Mouse (Mus musculus): ENCODE data around the gene Fkbpl. TPM values are rescaled to one million over a fixed set of nuclear protein-coding genes. Genes with fewer than 3 reads are reported as not detected.

Fkbpl gene
- polyA plus RNA-seq, 1 experiment from 2014 or later = 17.1 TPM

- H3K36me3 ChIP-seq = peaks cover 6% of the 10 kb centered on the region; the same call in 1 of the 2 replicates
- H3K27ac ChIP-seq (replicated peaks) = no peak overlapping the region
- no peaks in the 10 kb centered on the region for H3K9me3 ChIP-seq
- H3K9ac ChIP-seq = no peak overlapping the region
- 70% methylated on average over 3 of the region's 3 CpGs for WGBS
- H3K4me2 ChIP-seq = no peak overlapping the region
- peaks cover 48% of the 10 kb centered on the region for H3K27me3 ChIP-seq
- H3K4me3 ChIP-seq = no peak overlapping the region
- ATAC-seq (ENCODE audit: low read depth) = no peak
- H3K4me1 ChIP-seq (replicated peaks) = peaks cover 17% of the 10 kb centered on the region
These were observed 15.3 kb downstream of the Fkbpl start for GRCm38 (mm10) chr17:34659897-34660214.

DNA sequence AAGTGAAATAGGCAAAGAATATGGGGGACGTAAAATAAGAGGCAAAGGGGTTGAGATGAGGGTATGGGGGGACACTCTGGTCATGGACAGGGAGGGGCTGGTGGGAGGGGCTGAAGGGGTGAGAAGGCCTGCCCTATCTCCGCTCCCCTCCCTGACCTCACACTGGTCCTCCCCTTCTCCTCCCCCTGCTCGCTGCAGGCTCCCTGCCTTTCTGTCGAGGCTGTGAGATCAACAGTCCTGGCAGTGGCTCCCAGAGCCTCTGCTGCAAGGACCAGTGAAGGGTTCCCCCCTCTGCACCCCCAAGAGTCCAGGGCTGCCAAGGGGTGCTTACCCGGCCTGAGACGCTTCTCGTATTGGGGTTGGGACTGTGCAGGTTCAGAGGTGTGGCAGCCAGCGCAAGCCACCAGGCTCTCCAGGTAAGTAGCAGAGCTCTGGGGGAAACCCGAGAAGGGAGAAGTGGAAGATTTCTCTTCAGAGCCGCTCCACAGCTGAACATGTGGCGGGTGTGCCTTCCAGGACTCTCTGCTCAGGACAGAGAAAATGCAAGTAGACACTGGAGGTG is 15.8 kb downstream of the Fkbpl start:
- Histone ChIP-seq H3K4me2 (no peak overlapping the region), H3K4me3 (no peak overlapping the region), H3K9ac (no peak overlapping the region), H3K36me3 (peaks cover 1% of the 10 kb centered on the region; the same call in 1 of the 2 replicates), H3K9me3 (no peaks in the 10 kb centered on the region), H3K4me1 (replicated peaks) (peaks cover 17% of the 10 kb centered on the region), H3K27ac (replicated peaks) (no peak overlapping the region), H3K27me3 (peaks cover 48% of the 10 kb centered on the region)
- 41% methylated on average over 11 of the region's 11 CpGs for WGBS
- ATAC-seq (ENCODE audit: low read depth) = no peak

DNA sequence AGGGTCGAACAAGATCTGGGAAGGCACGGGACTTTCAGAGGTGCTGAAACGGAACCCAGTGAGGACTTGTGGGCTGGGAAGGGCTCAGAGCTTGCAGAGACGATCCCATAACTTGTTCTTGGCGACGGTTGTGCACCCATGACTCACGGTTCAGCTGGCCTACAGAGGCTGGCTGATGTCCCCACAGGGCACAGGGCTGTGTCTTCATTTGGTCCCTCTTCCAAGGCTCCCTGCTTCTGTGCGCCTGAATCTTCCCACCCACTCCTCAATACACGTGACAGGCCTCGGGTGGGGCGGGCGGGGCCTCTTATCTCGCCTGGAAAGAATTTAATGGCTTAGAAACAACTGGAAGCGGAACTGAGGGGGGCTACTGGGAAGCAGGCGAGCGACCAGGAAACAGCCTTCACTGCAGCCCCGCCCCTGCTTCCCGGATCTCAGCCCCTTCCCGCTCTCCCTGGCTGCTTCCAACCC is 16.6 kb downstream of the Fkbpl start:
- WGBS = 8% methylated on average over 19 of the region's 19 CpGs
- Histone ChIP-seq H3K27ac (replicated peaks) (no peak overlapping the region), H3K9me3 (no peaks in the 10 kb centered on the region), H3K36me3 (no peaks in the 10 kb centered on the region), H3K4me1 (replicated peaks) (peaks cover 11% of the 10 kb centered on the region), H3K9ac (no peak overlapping the region), H3K27me3 (peaks cover 50% of the 10 kb centered on the region), H3K4me2 (peak overlapping the region; percentile 35), H3K4me3 (no peak overlapping the region)
- ATAC-seq (ENCODE audit: low read depth) = 0 out of 2 replicates have a peak, but pooled peaks have one; percentile 17

DNA sequence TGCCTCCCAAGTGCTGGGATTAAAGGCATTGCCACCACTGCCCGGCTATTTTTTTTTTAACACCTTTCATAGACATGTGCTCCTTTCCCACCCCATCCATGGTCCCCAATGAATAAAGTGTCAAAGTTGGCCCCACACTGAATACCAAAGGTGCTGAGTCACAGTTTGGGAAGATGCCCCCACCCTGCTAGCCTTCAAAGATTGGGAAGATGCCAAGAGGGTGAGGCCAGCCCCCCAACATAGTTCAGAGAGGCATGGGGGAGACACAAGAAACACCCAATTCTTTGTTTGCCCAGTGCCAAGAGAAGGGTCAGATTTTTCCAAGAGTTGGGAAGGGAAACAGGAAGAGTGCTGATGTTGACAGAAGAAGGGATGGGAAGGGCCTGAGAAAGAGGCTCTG is 17.9 kb downstream of the Fkbpl start:
- Histone ChIP-seq H3K4me3 (no peak overlapping the region), H3K9me3 (no peaks in the 10 kb centered on the region), H3K27me3 (peaks cover 55% of the 10 kb centered on the region), H3K4me2 (no peak overlapping the region), H3K4me1 (replicated peaks) (peaks cover 5% of the 10 kb centered on the region; the same call in 1 of the 2 replicates), H3K27ac (replicated peaks) (no peak overlapping the region), H3K9ac (no peak overlapping the region), H3K36me3 (no peaks in the 10 kb centered on the region)
- 88% methylated on average over 1 of the region's 1 CpGs for WGBS
- ATAC-seq (ENCODE audit: low read depth) = no peak

- no peak overlapping the region for H3K4me3 ChIP-seq
- no peak for ATAC-seq (ENCODE audit: low read depth)
- peaks cover 5% of the 10 kb centered on the region; the same call in 1 of the 2 replicates for H3K4me1 ChIP-seq (replicated peaks)
- H3K9ac ChIP-seq = no peak overlapping the region
- H3K27ac ChIP-seq (replicated peaks) = no peak overlapping the region
- H3K36me3 ChIP-seq = no peaks in the 10 kb centered on the region
- WGBS = 85% methylated on average over 8 of the region's 8 CpGs
- H3K27me3 ChIP-seq = peaks cover 55% of the 10 kb centered on the region
- H3K9me3 ChIP-seq = no peaks in the 10 kb centered on the region
- H3K4me2 ChIP-seq = no peak overlapping the region
These were observed 18.4 kb downstream of the Fkbpl start for GRCm38 (mm10) chr17:34662978-34663377.

DNA sequence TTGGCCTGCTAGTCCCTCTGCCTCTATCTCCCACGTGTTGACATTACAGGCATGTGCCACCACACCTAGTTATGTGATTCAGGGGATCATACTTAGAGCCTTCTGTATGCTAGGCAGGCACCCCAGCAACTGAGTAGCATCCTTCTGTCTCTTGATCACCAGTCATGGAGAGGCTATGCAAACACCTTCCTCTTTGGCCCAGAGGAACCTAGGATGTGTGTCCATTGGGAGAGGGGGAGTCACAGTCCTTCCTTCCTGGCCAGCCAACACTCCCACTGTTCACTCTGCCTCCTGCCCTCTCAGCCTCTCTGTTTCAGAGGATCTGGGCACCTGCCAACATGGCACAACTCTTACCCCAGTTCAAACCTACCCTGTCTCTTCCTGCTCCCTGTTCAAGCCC is 19.0 kb downstream of the Fkbpl start:
- Histone ChIP-seq H3K4me3 (no peak overlapping the region), H3K9me3 (no peaks in the 10 kb centered on the region), H3K36me3 (no peaks in the 10 kb centered on the region), H3K4me1 (replicated peaks) (peaks cover 5% of the 10 kb centered on the region; the same call in 1 of the 2 replicates), H3K27ac (replicated peaks) (no peak overlapping the region), H3K27me3 (peaks cover 54% of the 10 kb centered on the region), H3K9ac (no peak overlapping the region), H3K4me2 (no peak overlapping the region)
- ATAC-seq (ENCODE audit: low read depth) = no peak
- 38% methylated on average over 1 of the region's 1 CpGs for WGBS

GRCm38 (mm10) chr17:34664472-34664871 is 19.9 kb downstream of the Fkbpl start:
- peaks cover 51% of the 10 kb centered on the region for H3K27me3 ChIP-seq
- 76% methylated on average over 7 of the region's 7 CpGs for WGBS
- no peak overlapping the region for H3K4me2 ChIP-seq
- H3K9ac ChIP-seq = no peak overlapping the region
- H3K4me1 ChIP-seq (replicated peaks) = peaks cover 5% of the 10 kb centered on the region; the same call in 1 of the 2 replicates
- ATAC-seq (ENCODE audit: low read depth) = no peak
- no peak overlapping the region for H3K27ac ChIP-seq (replicated peaks)
- no peaks in the 10 kb centered on the region for H3K9me3 ChIP-seq
- H3K4me3 ChIP-seq = no peak overlapping the region
- H3K36me3 ChIP-seq = no peaks in the 10 kb centered on the region

GRCm38 (mm10) chr17:34670235-34670634 is 25.7 kb downstream of the Fkbpl start, which contains the start of gene Tnxb:
Gene Tnxb, plus strand, starts transcription at chr17:34670535.
- H3K9ac ChIP-seq = peak within 1 kb of the TSS; percentile 22
- H3K4me1 ChIP-seq (replicated peaks) = peaks cover 17% of the 10 kb centered on the region
- H3K4me2 ChIP-seq = peak within 1 kb of the TSS; percentile 55
- ATAC-seq (ENCODE audit: low read depth) = no peak
- peak within 1 kb of the TSS; percentile 34 for H3K4me3 ChIP-seq
- no peaks in the 10 kb centered on the region for H3K36me3 ChIP-seq
- peaks cover 68% of the 10 kb centered on the region for H3K27me3 ChIP-seq
- no peak within 1 kb of the TSS for H3K27ac ChIP-seq (replicated peaks)
- WGBS = 64% methylated on average over 7 of the region's 7 CpGs
- no peaks in the 10 kb centered on the region for H3K9me3 ChIP-seq

DNA sequence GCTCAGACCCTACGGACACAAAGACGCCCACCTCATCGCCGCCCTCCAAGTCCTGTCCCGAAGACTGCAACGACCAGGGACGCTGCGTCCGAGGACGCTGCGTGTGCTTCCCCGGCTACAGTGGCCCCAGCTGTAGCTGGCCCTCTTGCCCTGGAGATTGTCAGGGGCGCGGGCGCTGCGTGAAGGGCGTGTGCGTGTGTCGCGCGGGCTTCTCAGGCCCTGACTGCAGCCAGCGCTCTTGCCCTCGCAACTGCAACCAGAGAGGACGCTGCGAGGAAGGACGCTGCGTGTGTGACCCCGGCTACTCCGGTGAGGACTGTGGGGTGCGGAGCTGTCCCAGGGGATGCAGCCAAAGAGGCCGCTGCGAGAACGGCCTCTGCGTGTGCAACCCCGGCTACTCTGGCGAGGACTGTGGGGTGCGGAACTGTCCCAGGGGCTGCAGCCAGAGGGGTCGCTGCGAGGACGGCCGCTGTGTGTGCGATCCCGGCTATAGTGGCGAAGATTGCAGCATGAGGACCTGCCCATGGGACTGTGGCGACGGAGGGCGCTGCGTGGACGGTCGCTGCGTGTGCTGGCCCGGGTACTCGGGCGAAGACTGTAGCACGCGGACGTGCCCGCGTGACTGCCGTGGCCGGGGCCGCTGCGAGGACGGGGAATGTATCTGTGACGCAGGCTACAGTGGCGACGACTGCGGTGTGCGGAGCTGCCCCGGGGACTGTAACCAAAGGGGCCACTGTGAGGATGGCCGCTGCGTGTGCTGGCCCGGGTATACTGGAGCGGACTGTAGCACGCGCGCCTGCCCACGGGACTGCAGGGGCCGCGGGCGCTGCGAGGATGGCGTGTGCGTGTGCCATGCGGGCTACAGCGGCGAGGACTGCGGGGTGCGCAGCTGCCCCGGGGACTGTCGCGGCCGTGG is 26.8 kb downstream of the Fkbpl start:
- H3K27ac ChIP-seq (replicated peaks) = no peak overlapping the region
- peak overlapping the region; percentile 34 for H3K4me3 ChIP-seq
- ATAC-seq (ENCODE audit: low read depth) = peak; percentile 79
- no peaks in the 10 kb centered on the region for H3K36me3 ChIP-seq
- H3K9ac ChIP-seq = peak overlapping the region; percentile 22
- peaks cover 76% of the 10 kb centered on the region for H3K27me3 ChIP-seq
- peak overlapping the region; percentile 55 for H3K4me2 ChIP-seq
- 12% methylated on average over 92 of the region's 93 CpGs for WGBS
- no peaks in the 10 kb centered on the region for H3K9me3 ChIP-seq
- peaks cover 17% of the 10 kb centered on the region for H3K4me1 ChIP-seq (replicated peaks)

DNA sequence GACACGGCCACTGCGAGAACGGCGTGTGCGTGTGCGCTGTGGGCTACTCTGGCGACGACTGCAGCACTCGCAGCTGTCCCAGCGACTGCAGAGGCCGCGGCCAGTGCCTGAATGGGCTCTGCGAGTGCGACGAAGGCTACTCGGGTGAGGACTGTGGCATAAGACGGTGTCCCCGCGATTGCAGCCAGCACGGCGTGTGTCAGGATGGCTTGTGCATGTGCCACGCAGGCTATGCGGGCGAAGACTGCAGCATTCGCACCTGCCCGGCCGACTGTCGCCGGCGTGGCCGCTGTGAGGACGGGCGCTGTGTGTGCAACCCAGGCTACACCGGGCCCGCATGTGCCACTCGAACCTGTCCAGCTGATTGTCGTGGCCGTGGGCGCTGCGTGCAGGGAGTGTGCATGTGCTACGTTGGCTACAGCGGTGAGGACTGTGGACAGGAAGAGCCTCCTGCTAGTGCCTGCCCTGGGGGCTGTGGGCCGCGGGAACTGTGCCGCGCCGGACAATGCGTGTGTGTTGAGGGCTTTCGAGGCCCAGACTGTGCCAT is 27.8 kb downstream of the Fkbpl start:
- ATAC-seq (ENCODE audit: low read depth) = peak; percentile 29; the same call in 1 of the 2 replicates
- peak overlapping the region; percentile 55 for H3K4me2 ChIP-seq
- WGBS = 37% methylated on average over 49 of the region's 49 CpGs
- H3K36me3 ChIP-seq = no peaks in the 10 kb centered on the region
- H3K4me1 ChIP-seq (replicated peaks) = peaks cover 17% of the 10 kb centered on the region
- H3K9ac ChIP-seq = peak overlapping the region; percentile 22
- no peak overlapping the region for H3K27ac ChIP-seq (replicated peaks)
- H3K4me3 ChIP-seq = peak overlapping the region; percentile 34
- H3K27me3 ChIP-seq = peaks cover 72% of the 10 kb centered on the region
- H3K9me3 ChIP-seq = no peaks in the 10 kb centered on the region

GRCm38 (mm10) chr17:34673139-34673538 is 28.6 kb downstream of the Fkbpl start:
- no peak for ATAC-seq (ENCODE audit: low read depth)
- H3K4me2 ChIP-seq = no peak overlapping the region
- H3K27me3 ChIP-seq = peaks cover 75% of the 10 kb centered on the region
- WGBS = 85% methylated on average over 7 of the region's 7 CpGs
- H3K9me3 ChIP-seq = no peaks in the 10 kb centered on the region
- H3K4me3 ChIP-seq = no peak overlapping the region
- H3K4me1 ChIP-seq (replicated peaks) = peaks cover 17% of the 10 kb centered on the region
- no peak overlapping the region for H3K9ac ChIP-seq
- H3K27ac ChIP-seq (replicated peaks) = no peak overlapping the region
- H3K36me3 ChIP-seq = no peaks in the 10 kb centered on the region
